Mouse (Mus musculus): ENCODE results near the gene Tmem95. TPM values are rescaled to one million over a fixed set of nuclear protein-coding genes. Genes with fewer than 3 reads are reported as not detected.

Gene Tmem95
- polyA plus RNA-seq, 1 experiment from 2014 or later, result 0.32 TPM

DNA sequence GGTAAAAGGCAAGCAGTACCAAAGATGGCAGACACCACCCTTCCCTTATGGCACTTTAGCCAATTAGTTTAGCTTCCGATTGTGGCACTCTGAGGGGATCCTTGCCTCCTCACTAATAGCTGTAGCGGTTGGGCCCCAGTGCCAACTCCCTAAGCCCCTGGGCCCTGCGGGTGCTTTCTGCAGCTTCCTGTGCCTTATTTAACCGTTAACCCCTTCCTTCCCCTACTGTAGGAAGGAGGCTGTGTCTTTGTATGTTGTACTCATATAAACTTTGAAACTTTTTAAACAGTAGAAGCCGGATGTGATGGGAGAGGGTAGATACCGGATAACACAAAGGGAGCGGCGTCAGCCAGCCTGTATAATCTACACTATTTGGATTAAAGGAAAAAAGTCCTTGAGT, 27.1 kb downstream of the Tmem95 start:
- H3K27me3 ChIP-seq, result no peaks in the 10 kb centered on the region
- H3K27ac ChIP-seq, result no peak overlapping the region
- H3K4me3 ChIP-seq (replicated peaks), result no peak overlapping the region
- peaks cover 42% of the 10 kb centered on the region for H3K4me1 ChIP-seq
- H3K36me3 ChIP-seq, result peaks cover 52% of the 10 kb centered on the region
- no peak for ATAC-seq (replicated peaks; ENCODE audit: low FRiP score)
- no peak overlapping the region for H3K9ac ChIP-seq
- no peak overlapping the region for H3K4me2 ChIP-seq
- WGBS, result 76% methylated on average over 8 of the region's 8 CpGs
- H3K9me3 ChIP-seq (replicated peaks), result no peaks in the 10 kb centered on the region

DNA sequence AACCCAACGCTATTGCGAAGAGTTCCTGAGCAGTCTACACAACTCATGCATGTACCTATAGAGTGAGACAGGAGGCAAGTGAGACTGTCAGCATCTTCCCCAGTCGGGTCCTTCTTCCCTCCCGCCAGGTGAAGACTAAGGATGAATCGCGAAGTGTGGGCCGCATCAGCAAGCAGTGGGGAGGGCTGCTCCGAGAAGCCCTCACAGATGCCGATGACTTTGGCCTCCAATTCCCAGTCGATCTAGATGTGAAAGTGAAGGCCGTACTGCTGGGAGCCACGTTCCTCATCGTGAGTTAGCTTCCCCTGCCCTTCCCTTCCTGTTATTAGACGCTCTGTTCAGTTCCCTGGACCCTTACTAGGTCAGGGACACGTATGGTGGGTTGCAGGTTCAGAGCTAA, 27.9 kb downstream of the Tmem95 start:
- Histone ChIP-seq H3K9me3 (replicated peaks) (no peaks in the 10 kb centered on the region), H3K4me1 (peaks cover 41% of the 10 kb centered on the region), H3K9ac (no peak overlapping the region), H3K36me3 (peaks cover 52% of the 10 kb centered on the region), H3K27ac (no peak overlapping the region), H3K27me3 (no peaks in the 10 kb centered on the region), H3K4me2 (no peak overlapping the region), H3K4me3 (replicated peaks) (no peak overlapping the region)
- 92% methylated on average over 15 of the region's 15 CpGs for WGBS
- ATAC-seq (replicated peaks; ENCODE audit: low FRiP score), result no peak

DNA sequence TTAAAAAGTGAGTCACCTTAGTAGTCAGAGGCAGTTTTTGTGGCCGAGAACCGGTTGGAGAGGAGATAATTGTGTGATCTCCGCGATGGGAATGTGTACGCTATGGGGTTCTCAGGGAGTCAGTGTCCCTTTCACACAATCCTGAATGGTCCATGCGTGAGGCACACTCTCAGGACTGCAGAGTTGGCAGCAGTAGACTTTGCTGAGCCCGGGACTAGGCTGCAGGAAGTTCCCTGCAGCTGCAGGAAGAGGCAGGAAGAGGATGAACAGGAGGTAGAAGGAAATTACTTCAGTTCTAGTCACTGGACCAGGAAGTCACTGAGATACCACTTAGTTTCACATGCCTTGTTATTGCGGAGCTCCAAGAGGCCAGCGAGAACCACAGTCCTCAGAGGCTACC, 28.7 kb downstream of the Tmem95 start:
- no peak overlapping the region for H3K4me2 ChIP-seq
- H3K27ac ChIP-seq, result peak overlapping the region; percentile 56; the same call in 1 of the 2 replicates
- peaks cover 52% of the 10 kb centered on the region for H3K36me3 ChIP-seq
- H3K9ac ChIP-seq, result no peak overlapping the region
- no peak for ATAC-seq (replicated peaks; ENCODE audit: low FRiP score)
- WGBS, result 89% methylated on average over 9 of the region's 9 CpGs
- H3K27me3 ChIP-seq, result no peaks in the 10 kb centered on the region
- H3K4me1 ChIP-seq, result peaks cover 37% of the 10 kb centered on the region
- no peak overlapping the region for H3K4me3 ChIP-seq (replicated peaks)
- H3K9me3 ChIP-seq (replicated peaks), result no peaks in the 10 kb centered on the region

DNA sequence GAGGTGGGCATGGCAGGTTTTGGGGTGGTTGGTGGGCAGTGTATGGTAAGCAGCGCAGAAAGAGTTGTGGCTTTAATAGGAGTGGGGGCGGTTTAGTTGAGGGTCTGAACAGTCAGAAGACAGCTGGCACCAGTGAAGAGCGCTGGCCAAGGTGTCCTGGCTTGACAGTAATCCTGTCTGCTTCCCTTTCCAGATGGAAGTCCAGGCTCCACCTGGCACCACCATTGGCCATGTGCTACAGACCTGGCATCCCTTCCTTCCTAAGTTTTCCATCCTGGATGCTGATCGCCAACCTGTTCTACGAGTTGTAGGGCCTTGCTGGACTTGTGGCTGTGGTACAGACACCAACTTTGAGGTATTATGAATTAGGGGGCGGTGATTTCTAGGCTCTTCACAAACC, 29.8 kb downstream of the Tmem95 start:
- Histone ChIP-seq H3K36me3 (peaks cover 52% of the 10 kb centered on the region), H3K27ac (no peak overlapping the region), H3K4me2 (peak overlapping the region; percentile 88; the same call in 1 of the 2 replicates), H3K9ac (no peak overlapping the region), H3K4me1 (peaks cover 32% of the 10 kb centered on the region), H3K27me3 (no peaks in the 10 kb centered on the region), H3K4me3 (replicated peaks) (peak overlapping the region; percentile 78; the same call in 1 of the 2 replicates), H3K9me3 (replicated peaks) (no peaks in the 10 kb centered on the region)
- WGBS, result 94% methylated on average over 6 of the region's 6 CpGs
- no peak for ATAC-seq (replicated peaks; ENCODE audit: low FRiP score)

DNA sequence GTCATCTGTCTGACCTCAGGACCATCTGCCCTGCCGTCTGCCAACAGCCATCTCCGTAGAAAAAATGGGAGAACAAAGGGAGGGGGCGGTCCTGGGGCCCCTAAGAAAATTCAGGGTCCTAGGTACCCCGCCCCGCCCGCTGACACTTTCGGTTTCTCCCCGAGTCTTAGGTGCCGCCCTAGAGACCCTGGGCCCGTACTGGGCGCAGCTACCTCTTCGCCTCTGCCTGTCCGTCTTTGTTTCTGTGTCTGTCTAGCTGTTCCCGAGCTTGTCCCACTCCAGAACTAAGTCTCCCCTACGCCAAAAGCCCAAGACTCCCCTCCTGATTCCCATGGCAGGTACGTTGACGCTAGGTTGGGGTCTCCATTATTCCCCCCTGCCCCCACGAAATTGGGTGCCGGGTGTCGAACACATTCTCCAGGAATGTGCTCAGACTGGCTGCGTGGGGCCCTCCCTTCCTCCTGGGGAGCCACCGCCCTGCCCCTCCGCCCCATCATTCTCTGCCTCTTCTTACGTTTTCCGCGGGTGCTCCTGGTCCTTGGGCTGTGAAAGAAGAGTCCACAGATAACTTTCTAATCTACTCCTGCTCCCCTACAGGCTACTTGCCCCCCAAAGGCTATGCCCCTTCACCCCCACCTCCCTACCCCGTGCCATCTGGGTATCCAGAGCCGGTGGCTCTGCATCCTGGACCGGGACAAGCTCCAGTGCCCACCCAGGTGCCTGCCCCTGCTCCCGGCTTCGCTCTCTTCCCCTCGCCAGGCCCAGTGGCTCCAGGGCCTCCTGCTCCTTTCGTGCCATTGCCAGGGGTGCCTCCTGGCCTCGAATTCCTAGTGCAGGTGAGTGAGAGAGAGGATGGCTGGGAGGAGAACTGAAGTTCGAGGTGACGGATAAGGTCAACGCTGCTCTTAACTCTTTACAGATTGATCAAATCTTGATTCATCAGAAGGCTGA, 30.8 kb downstream of the Tmem95 start:
- H3K27ac ChIP-seq, result peak overlapping the region; percentile 99
- peak overlapping the region; percentile 83 for H3K9ac ChIP-seq
- H3K4me2 ChIP-seq, result peak overlapping the region; percentile 88
- WGBS, result 9% methylated on average over 37 of the region's 37 CpGs
- no peaks in the 10 kb centered on the region for H3K9me3 ChIP-seq (replicated peaks)
- peaks cover 44% of the 10 kb centered on the region for H3K36me3 ChIP-seq
- peak; percentile 70 for ATAC-seq (replicated peaks; ENCODE audit: low FRiP score)
- H3K27me3 ChIP-seq, result no peaks in the 10 kb centered on the region
- peak overlapping the region; percentile 78 for H3K4me3 ChIP-seq (replicated peaks)
- H3K4me1 ChIP-seq, result peaks cover 30% of the 10 kb centered on the region

DNA sequence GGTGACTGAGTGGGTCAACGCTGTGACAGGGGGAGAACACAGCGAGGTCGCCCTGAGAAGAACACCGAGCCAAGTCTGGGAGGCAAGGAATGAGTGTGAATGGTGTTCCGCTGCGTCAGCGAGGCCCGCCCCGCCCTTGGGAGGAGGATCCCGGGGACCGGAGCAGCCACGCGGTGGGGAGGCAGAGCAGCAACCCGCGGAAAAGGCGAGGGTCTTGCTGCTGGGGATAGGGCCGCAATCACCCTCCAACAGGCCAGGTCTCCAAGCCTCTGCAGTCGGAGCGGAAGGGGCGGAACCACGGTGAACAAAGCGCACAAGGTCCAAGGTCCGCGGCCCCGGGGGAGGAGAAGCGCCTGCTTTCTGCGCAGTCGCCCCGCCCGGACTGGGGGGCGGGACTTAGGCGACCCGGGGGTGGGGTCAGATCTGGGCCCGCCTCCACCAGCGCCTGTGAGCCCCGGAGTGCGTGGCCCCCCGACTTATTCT, 31.6 kb downstream of the Tmem95 start, which contains the start of gene Plscr3:
Gene Plscr3 (plus strand): TSS at position 179 of the 483 bp plus-strand sequence.
- Histone ChIP-seq H3K4me2 (peak within 1 kb of the TSS; percentile 88), H3K9ac (peak within 1 kb of the TSS; percentile 83), H3K36me3 (peaks cover 36% of the 10 kb centered on the region), H3K27ac (peak within 1 kb of the TSS; percentile 99), H3K9me3 (replicated peaks) (no peaks in the 10 kb centered on the region), H3K4me1 (peaks cover 30% of the 10 kb centered on the region), H3K4me3 (replicated peaks) (peak within 1 kb of the TSS; percentile 78), H3K27me3 (no peaks in the 10 kb centered on the region)
- peak; percentile 92 for ATAC-seq (replicated peaks; ENCODE audit: low FRiP score)
- 1% methylated on average over 38 of the region's 38 CpGs for WGBS

DNA sequence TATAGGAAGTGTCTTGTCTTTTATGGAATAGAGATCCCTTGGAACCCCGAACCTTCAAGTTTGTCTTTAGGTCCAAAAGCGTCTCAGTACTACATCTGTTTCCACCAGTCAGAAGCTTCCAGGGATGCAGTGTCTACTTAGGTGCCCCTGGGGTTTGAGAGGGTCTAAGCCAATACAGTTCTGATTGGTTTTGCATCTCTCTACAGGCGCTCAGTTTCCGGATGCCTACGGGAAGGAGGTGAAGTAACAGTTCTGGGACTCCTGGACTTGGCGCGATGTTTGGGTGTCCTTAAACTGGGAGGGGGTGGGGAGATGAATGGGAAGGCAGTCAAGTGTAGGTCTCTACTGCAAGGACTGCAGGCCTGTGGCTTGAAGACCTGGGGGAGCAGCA, 39.1 kb downstream of the Tmem95 start:
- peak overlapping the region; percentile 61 for H3K9ac ChIP-seq
- peak overlapping the region; percentile 97 for H3K4me2 ChIP-seq
- peak overlapping the region; percentile 90 for H3K27ac ChIP-seq
- peaks cover 46% of the 10 kb centered on the region for H3K4me1 ChIP-seq
- H3K27me3 ChIP-seq, result peaks cover 17% of the 10 kb centered on the region
- H3K36me3 ChIP-seq, result 0 out of 2 replicates have a peak, but pooled peaks cover 7% of the 10 kb centered on the region
- peak overlapping the region; percentile 74 for H3K4me3 ChIP-seq (replicated peaks)
- no peak for ATAC-seq (replicated peaks; ENCODE audit: low FRiP score)
- WGBS, result 2% methylated on average over 7 of the region's 7 CpGs
- no peaks in the 10 kb centered on the region for H3K9me3 ChIP-seq (replicated peaks)

DNA sequence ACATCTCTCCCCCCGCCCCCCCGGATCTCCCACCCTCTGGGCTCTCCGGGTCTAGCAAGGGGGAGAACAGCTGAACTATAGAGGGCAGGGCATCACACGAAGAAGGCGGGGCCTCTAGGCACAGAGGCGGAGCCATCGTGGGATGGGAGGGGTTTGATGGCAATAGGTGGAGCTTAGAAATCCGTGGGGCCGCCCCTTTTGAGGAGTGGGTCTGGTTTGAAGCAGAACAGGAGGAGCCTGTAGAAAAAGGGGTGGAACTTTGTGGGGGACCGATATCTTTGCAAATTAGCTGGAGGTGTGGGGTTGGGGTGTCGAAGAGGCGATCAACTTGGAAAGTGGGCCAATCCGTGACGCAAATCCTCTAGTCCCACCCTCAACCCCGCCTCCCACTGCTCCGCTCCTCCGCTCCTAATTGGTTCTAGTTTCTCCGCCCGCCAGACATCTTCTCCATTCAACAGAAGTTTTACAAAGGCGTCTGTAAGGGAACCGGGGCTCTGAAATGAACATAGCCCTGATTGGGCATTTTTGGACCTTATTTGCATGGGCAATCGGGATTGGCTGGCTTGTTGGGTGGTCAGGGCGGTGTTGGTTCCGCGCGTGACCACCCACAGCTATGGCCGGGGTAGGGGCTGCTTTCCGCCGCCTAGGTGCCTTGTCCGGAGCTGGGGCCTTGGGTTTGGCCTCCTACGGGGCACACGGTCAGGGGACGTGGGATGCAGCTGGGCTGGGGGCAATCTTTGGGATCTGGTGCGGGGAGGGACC, 39.7 kb downstream of the Tmem95 start, which contains the start of gene Tmem256:
Gene Tmem256 (plus strand): TSS at position 563 of the 762 bp plus-strand sequence.
- Histone ChIP-seq H3K4me2 (peak within 1 kb of the TSS; percentile 97), H3K4me1 (peaks cover 48% of the 10 kb centered on the region), H3K9me3 (replicated peaks) (no peaks in the 10 kb centered on the region), H3K36me3 (0 out of 2 replicates have a peak, but pooled peaks cover 9% of the 10 kb centered on the region), H3K4me3 (replicated peaks) (peak within 1 kb of the TSS; percentile 74), H3K9ac (peak within 1 kb of the TSS; percentile 77), H3K27me3 (peaks cover 18% of the 10 kb centered on the region), H3K27ac (peak within 1 kb of the TSS; percentile 90)
- ATAC-seq (replicated peaks; ENCODE audit: low FRiP score), result peak; percentile 93
- under 1% methylated on average over 34 of the region's 34 CpGs for WGBS

DNA sequence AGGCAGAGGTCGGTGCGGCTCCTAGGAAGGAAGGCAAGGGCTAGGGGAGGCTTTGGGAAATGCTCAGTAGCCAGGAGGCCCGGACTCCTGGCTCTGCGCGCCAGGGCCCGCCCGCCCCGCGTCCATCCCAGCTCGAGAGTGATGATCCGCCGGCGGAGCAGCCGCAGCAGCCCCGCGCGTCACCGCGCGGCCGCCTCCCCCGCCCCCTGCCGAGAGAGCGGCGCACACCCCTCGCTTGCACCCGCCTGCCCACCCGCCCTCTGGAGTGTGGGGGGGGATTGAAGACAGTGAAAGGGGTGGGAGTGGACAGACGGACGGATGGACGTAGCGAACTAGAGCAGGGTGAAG, 40.2 kb downstream of the Tmem95 start, which contains the start of gene Nlgn2:
Gene Nlgn2 (minus strand): TSS at position 181 of the 348 bp plus-strand sequence.
- Histone ChIP-seq H3K27ac (peak within 1 kb of the TSS; percentile 90), H3K4me1 (peaks cover 48% of the 10 kb centered on the region), H3K27me3 (peaks cover 18% of the 10 kb centered on the region), H3K9me3 (replicated peaks) (no peaks in the 10 kb centered on the region), H3K4me2 (peak within 1 kb of the TSS; percentile 97), H3K9ac (peak within 1 kb of the TSS; percentile 77), H3K36me3 (peaks cover 15% of the 10 kb centered on the region; the same call in 1 of the 2 replicates), H3K4me3 (replicated peaks) (peak within 1 kb of the TSS; percentile 74)
- no peak; the same call in 1 of the 2 replicates for ATAC-seq (replicated peaks; ENCODE audit: low FRiP score)
- under 1% methylated on average over 31 of the region's 32 CpGs for WGBS

DNA sequence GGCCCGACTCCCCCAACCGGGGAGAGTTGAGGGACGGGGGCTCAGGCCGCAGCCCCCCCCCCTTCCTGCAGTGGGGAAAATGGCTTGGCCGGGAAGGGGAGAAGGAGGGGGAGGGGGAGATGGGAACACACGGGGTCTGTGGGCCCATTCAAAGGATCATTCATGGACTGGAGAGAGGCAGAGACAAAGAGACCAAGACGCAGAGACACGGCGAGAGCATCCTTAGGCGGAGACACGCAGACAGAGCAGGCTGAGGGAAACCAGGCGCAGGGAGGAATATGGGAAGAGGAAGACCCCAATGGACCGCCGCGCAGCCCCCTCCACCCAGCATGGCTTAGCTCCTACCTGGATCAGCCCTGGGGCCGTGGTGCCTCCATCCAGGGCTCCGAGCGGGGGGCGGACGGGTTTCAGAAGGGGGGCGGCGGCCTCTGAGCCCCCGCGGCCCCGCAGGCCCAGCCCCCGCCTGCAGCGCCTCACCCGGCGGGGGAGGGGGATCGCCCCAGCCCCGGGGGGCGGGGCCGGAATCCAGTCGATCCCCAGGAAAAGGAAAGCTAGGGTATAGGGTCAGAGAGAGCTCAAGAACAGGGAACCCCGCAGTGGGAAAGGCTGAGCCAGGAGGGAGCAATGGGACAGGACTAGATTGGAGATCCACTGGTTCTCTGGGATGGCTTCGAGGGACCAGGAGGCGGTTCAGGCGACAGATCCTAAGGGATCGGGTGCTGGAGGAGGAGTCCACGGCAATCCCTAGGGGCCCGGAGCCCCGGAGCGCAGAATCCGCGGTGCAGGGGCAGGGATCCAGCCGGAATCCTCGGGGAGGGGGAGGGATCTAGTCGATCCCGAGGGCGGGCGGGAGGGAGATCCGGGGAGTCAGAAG, 40.9 kb downstream of the Tmem95 start:
- Histone ChIP-seq H3K9ac (peak overlapping the region; percentile 77), H3K36me3 (peaks cover 21% of the 10 kb centered on the region; the same call in 1 of the 2 replicates), H3K4me3 (replicated peaks) (peak overlapping the region; percentile 74), H3K9me3 (replicated peaks) (no peaks in the 10 kb centered on the region), H3K27me3 (peaks cover 18% of the 10 kb centered on the region), H3K4me1 (peaks cover 48% of the 10 kb centered on the region), H3K27ac (peak overlapping the region; percentile 90), H3K4me2 (peak overlapping the region; percentile 97)
- WGBS, result under 1% methylated on average over 46 of the region's 52 CpGs
- ATAC-seq (replicated peaks; ENCODE audit: low FRiP score), result peak; percentile 1

DNA sequence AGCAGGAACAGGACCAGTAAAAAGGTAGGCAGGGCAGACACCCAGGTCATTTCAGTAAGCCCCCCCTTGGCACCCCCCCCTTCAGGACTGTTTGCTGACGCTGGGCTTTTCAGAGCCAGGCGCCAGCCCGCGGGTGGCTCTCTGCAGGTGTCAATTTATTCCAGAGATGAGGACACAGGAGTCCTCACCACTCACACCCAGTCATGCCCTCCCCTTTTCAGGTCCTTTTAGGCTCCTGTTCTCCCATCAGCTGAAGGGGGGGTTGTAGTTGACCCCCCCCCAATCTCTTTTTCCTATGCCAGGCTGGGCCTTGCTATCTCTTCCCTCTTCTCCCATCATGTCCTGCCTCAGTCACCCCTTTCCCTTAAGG, 41.9 kb downstream of the Tmem95 start:
- peak overlapping the region; percentile 74 for H3K4me3 ChIP-seq (replicated peaks)
- no peak for ATAC-seq (replicated peaks; ENCODE audit: low FRiP score)
- H3K9me3 ChIP-seq (replicated peaks), result no peaks in the 10 kb centered on the region
- peaks cover 48% of the 10 kb centered on the region for H3K4me1 ChIP-seq
- WGBS, result 6% methylated on average over 4 of the region's 4 CpGs
- H3K27me3 ChIP-seq, result peaks cover 18% of the 10 kb centered on the region
- H3K9ac ChIP-seq, result no peak overlapping the region
- peak overlapping the region; percentile 97 for H3K4me2 ChIP-seq
- no peak overlapping the region for H3K27ac ChIP-seq
- peaks cover 25% of the 10 kb centered on the region; the same call in 1 of the 2 replicates for H3K36me3 ChIP-seq

All from kidney, embryonic 15.5 days (tissue).